Mouse (Mus musculus) liver, embryonic 12.5 days (tissue): ENCODE results near the gene Gimap9. TPM values are rescaled to one million over a fixed set of nuclear protein-coding genes. Genes with fewer than 3 reads are reported as not detected.
A peak's percentile ranks its signal among the peaks of the same experiment; 100 is the strongest.

Source experiments
- ATAC-seq: fragments of 200-750 bp; cut with Nextera tagmentation; 2 replicates; pipeline ENCODE4 v1.8.0; 2017; ENCODE audit warnings: moderate number of reproducible peaks, mild to moderate bottlenecking, moderate library complexity
- H3K27ac ChIP-seq: fragments of 300-500 bp; sonication (generic); 2 replicates; pipeline ENCODE4 v1.5.1; 2016; ENCODE audit warnings: mild to moderate bottlenecking
- H3K27me3 ChIP-seq: fragments of 300-500 bp; sonication (generic); replicated peaks from 2 replicates; pipeline ENCODE4 v1.6.1; 2016; ENCODE audit warnings: mild to moderate bottlenecking, moderate library complexity
- H3K36me3 ChIP-seq: fragments of 300-500 bp; sonication (generic); 2 replicates; pipeline ENCODE4 v1.6.1; 2016; ENCODE audit warnings: mild to moderate bottlenecking, moderate library complexity
- H3K4me1 ChIP-seq: fragments of 300-500 bp; sonication (generic); 2 replicates; pipeline ENCODE4 v1.6.1; 2016
- H3K4me2 ChIP-seq: fragments of 300-500 bp; sonication (generic); 2 replicates; pipeline ENCODE4 v1.6.1; 2016; ENCODE audit warnings: mild to moderate bottlenecking, moderate library complexity
- H3K4me3 ChIP-seq: fragments of 300-500 bp; sonication (generic); 2 replicates; pipeline ENCODE4 v1.5.1; 2016; ENCODE audit warnings: mild to moderate bottlenecking, moderate library complexity
- H3K9ac ChIP-seq: fragments of 300-500 bp; sonication (generic); 2 replicates; pipeline ENCODE4 v1.6.1; 2016; ENCODE audit warnings: mild to moderate bottlenecking, moderate library complexity
- H3K9me3 ChIP-seq: fragments of 300-500 bp; sonication (generic); replicated peaks from 2 replicates; pipeline ENCODE4 v1.6.1; 2016; ENCODE audit warnings: mild to moderate bottlenecking, moderate library complexity
- WGBS: fragments of 180-500 bp; shearing (Covaris S2); methylation state at CpG from one replicate; pipeline ENCODE4 v1.1.7; 2016; ENCODE audit not compliant: insufficient replicate concordance; 5-methylcytosine and 5-hydroxymethylcytosine counted together
- polyA plus RNA-seq: library from polyadenylated mRNA; unstranded; fragments of >200 nt; fragmentation: Nextera tagmentation; extraction: Ambion mirVana; gene quantifications from 2 replicates; pipeline ENCODE4 v1.2.1, GENCODE M21; 2016

Gene Gimap9
- polyA plus RNA-seq, 1 experiment from 2014 or later: 12.9 TPM

DNA sequence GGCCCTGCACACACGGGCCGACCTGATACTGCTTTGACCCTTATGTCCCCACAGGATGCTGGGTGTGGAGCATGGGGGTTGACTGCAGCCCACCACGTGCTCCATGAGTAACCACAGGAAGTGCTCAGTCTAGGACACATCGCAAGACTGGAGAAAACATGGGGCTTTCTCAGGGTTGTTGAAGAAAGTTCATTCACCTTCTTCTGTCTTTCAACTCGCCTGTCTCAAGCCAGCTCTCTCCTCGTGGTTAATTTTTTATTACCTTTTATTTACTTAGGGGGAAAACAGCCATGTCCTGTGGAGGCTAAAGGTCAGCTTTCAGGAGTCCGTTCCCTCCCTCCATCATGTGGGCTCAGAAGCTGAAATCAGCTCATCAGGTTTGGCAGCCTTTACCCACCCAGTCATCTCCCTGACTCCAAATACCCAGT lies 9.8 kb upstream of the Gimap9 start:
- Histone ChIP-seq H3K9me3 (no peaks in the 10 kb centered on the region), H3K27me3 (no peaks in the 10 kb centered on the region), H3K4me3 (no peak overlapping the region), H3K4me2 (no peak overlapping the region), H3K36me3 (no peaks in the 10 kb centered on the region), H3K4me1 (no peaks in the 10 kb centered on the region; the same call in 1 of the 2 replicates), H3K9ac (no peak overlapping the region), H3K27ac (no peak overlapping the region)
- 29% methylated on average over 7 of the region's 7 CpGs for WGBS
- peak; percentile 27; the same call in 1 of the 2 replicates for ATAC-seq

DNA sequence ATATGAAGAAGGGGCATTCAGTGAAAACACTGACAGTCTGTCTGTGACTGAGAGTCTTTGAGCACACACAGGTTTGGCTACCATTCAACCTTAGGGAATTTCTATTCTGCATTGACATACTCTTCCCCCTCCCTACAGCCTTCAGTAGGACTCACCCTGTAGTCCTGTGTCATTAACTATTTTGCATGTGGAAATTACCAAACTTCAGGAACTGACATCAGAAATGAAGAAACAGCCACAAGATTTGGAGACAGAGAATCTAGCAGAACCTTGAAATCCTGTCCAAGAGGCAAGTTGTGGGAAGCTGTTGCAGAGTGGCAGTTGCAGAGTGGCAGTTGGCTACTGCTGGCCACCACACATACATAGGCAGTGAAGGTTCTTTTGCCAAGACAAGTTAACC lies 7.9 kb upstream of the Gimap9 start:
- Histone ChIP-seq H3K4me2 (no peak overlapping the region), H3K36me3 (no peaks in the 10 kb centered on the region), H3K9me3 (no peaks in the 10 kb centered on the region), H3K4me3 (no peak overlapping the region), H3K27me3 (no peaks in the 10 kb centered on the region; the same call in 1 of the 2 replicates), H3K4me1 (no peaks in the 10 kb centered on the region; the same call in 1 of the 2 replicates), H3K9ac (no peak overlapping the region), H3K27ac (no peak overlapping the region)
- ATAC-seq: no peak

GRCm38 (mm10) chr6:48669446-48669969 lies 6.4 kb upstream of the Gimap9 start:
- Histone ChIP-seq H3K4me1 (no peaks in the 10 kb centered on the region; the same call in 1 of the 2 replicates), H3K27me3 (no peaks in the 10 kb centered on the region; the same call in 1 of the 2 replicates), H3K9me3 (no peaks in the 10 kb centered on the region), H3K27ac (no peak overlapping the region), H3K4me2 (no peak overlapping the region), H3K4me3 (no peak overlapping the region), H3K36me3 (no peaks in the 10 kb centered on the region), H3K9ac (no peak overlapping the region)
- ATAC-seq: no peak
- 51% methylated on average over 2 of the region's 2 CpGs for WGBS

DNA sequence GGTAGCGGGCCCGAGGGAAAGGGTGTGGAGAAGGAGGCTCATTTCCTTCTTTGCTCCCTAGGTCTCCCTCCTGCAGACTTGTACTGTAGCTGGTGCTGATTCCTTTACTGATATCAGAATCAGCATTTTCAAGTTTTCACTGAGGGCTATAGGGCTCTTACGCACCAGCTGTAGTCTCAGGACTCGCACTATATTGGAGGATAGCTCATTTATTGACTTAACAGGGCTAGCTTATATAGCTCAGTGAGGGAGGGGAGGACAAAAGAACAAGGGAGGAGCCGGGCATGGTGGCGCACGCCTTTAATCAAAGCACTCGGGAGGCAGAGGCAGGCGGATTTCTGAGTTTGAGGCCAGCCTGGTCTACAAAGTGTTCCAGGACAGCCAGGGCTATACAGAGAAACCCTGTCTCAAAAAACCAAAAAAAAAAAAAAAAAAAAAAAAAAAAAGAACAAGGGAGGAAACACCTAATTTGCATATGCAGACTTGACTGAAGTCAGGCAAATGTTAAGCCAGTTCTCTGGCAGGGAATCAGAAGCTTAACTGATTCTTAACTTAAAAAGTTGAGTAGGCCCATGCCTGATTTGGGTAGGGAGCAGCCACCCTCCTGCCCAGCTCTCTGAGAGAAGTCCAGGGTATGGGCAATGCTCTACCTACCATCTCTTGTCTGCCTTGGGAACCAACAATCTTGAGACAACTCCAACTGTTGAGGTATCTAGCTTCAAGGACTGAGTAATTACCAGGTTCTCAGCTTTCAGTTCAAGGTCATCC lies 1.5 kb upstream of the Gimap9 start:
- no peak overlapping the region for H3K27ac ChIP-seq
- ATAC-seq: no peak
- 85% methylated on average over 9 of the region's 9 CpGs for WGBS
- H3K9ac ChIP-seq: no peak overlapping the region
- H3K4me2 ChIP-seq: no peak overlapping the region
- H3K9me3 ChIP-seq: no peaks in the 10 kb centered on the region
- H3K27me3 ChIP-seq: no peaks in the 10 kb centered on the region; the same call in 1 of the 2 replicates
- no peak overlapping the region for H3K4me3 ChIP-seq
- 0 out of 2 replicates have a peak, but pooled peaks cover 5% of the 10 kb centered on the region for H3K36me3 ChIP-seq
- H3K4me1 ChIP-seq: peaks cover 33% of the 10 kb centered on the region

DNA sequence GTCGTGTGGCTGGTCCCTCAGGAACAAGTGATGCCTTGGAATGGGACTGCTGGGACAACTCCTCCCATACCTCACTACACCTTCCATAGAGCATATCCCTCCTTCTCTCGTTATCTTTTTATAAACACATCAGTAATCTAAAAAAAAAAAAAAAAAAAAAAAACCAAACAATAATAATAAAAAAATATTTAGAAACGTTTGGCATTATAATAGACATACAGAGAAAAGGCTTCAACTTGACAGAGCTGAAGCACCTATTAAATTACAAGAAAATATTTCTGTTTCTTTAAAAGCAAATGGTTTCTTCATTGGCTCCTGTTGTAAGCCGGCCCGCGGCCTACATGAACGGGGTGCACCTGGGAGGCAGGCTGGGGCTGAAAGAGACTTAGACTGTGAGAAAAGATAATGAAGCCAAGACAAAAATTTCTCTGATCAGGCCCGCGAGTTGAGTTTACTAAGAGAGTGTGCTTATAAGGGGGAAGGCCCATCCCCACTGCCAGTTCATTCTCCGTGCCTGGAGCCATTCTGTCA lies 464 bp upstream of the Gimap9 start:
- peak; percentile 38 for ATAC-seq
- peak overlapping the region; percentile 58 for H3K9ac ChIP-seq
- H3K36me3 ChIP-seq: peaks cover 10% of the 10 kb centered on the region; the same call in 1 of the 2 replicates
- H3K4me1 ChIP-seq: peaks cover 33% of the 10 kb centered on the region
- no peaks in the 10 kb centered on the region; the same call in 1 of the 2 replicates for H3K27me3 ChIP-seq
- H3K9me3 ChIP-seq: no peaks in the 10 kb centered on the region
- peak overlapping the region; percentile 67 for H3K4me2 ChIP-seq
- peak overlapping the region; percentile 53 for H3K4me3 ChIP-seq
- H3K27ac ChIP-seq: peak overlapping the region; percentile 67; the same call in 1 of the 2 replicates
- 25% methylated on average over 10 of the region's 10 CpGs for WGBS

DNA sequence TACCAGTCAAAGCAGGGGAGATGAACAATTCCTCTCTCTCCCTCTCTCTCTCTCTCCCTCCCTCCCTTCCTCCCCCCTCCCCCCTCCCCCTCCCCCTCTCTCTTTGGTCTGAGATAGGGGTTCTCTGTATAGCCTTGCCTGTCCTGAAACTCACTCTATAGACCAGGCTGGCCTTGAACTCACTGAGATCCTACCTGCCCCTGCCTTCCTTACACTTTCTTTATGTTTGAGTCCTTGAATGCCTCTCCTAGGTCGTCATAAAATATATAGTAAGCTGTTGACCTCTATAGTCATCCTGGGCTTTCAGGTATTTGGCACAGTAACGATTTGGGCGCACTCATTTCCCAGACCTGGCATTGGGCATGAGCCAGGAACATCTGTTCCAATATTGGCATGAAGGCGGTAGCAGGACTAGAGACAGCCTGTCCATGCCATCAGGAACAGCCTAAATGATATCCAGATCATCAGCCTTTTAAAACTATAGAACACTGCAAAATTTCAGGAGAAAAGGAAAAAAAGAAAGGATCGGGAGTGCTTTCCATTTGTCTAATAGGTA lies 1.0 kb downstream of the Gimap9 start:
- 75% methylated on average over 5 of the region's 5 CpGs for WGBS
- no peak overlapping the region for H3K27ac ChIP-seq
- no peaks in the 10 kb centered on the region for H3K9me3 ChIP-seq
- H3K9ac ChIP-seq: peak overlapping the region; percentile 58; the same call in 1 of the 2 replicates
- peak overlapping the region; percentile 67 for H3K4me2 ChIP-seq
- H3K36me3 ChIP-seq: peaks cover 10% of the 10 kb centered on the region; the same call in 1 of the 2 replicates
- peak overlapping the region; percentile 53 for H3K4me3 ChIP-seq
- H3K4me1 ChIP-seq: peaks cover 33% of the 10 kb centered on the region
- no peaks in the 10 kb centered on the region; the same call in 1 of the 2 replicates for H3K27me3 ChIP-seq
- no peak for ATAC-seq

DNA sequence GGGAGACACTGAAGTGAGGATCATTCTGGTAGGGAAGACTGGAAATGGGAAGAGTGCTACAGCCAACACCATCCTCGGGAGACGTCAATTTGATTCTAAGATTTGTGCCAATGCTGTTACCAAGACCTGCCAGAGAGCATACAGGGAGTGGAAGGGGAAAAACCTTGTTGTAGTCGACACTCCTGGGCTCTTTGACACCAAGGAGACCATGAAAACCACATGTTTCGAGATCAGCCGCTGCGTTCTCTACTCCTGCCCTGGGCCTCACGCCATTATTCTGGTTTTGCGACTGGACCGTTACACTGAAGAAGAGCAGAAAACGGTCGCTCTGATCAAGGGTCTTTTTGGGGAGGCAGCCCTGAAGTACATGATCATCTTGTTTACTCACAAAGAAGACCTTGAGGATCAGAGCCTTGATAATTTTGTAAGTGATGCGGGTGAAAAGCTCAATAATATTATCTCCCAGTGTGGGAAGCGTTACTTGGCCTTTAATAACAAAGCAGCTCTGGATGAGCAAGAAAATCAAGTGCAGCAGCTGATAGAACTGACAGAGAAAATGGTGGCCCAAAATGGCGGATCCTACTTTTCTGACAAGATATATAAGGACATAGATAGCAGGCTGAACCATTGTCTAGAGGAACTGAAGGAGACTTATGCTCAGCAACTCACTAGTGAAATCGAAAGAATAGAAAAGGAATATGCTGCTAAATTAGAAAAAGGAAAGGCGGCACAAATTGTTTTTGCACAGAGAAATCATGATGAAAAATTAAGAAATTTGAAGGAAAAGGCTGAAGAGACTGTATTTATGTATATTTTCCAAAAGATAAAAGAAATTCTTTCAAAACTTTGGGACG lies 1.8 kb downstream of the Gimap9 start:
- Histone ChIP-seq H3K4me3 (no peak overlapping the region), H3K27me3 (no peaks in the 10 kb centered on the region), H3K36me3 (peaks cover 10% of the 10 kb centered on the region; the same call in 1 of the 2 replicates), H3K9me3 (no peaks in the 10 kb centered on the region), H3K9ac (no peak overlapping the region), H3K4me1 (peaks cover 33% of the 10 kb centered on the region), H3K4me2 (0 out of 2 replicates have a peak overlapping the region, but pooled peaks have one; percentile 67), H3K27ac (no peak overlapping the region)
- no peak for ATAC-seq
- WGBS: 73% methylated on average over 17 of the region's 17 CpGs

DNA sequence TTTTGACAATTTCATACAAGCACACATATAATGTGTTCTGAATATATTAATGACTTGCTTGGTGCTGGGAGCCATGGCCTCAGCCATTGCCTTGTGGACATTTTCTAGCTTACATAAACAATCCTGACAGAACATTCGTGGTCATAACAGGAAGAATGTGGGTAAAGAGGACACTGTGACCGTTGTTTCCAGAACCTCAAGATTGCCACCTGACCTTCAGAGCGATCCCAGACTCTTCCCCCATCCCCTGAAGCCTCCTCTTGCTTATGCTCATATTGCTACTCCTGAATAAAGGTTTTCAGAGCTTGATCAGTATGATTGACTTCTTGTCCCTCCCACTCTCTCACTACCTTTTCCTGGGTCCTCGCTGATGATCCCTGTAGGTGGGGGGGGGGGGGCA lies 2.5 kb downstream of the Gimap9 start:
- ATAC-seq: no peak
- Histone ChIP-seq H3K9ac (no peak overlapping the region), H3K27me3 (no peaks in the 10 kb centered on the region), H3K9me3 (no peaks in the 10 kb centered on the region), H3K4me3 (no peak overlapping the region), H3K4me2 (no peak overlapping the region), H3K27ac (no peak overlapping the region), H3K36me3 (peaks cover 10% of the 10 kb centered on the region; the same call in 1 of the 2 replicates), H3K4me1 (peaks cover 33% of the 10 kb centered on the region)
- WGBS: 42% methylated on average over 4 of the region's 4 CpGs

DNA sequence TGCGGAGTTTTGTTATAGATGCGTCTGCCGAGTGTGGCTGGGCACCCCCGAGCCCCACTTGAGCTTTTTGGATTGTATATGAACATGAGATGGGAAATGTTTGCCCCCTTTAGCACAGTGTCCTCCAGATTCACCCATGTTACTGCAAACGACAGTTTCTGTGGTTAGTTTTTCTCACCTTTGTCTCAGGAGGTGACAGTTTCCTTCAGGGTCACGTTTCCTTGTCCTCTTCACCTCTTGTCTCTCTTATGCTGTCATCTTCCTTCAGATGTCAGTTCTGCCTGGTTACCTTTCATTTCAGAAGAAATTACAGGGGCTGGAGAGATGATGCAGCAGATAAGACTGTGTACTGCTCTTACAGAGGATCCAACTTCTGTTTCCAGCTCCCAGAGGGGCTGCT lies 3.8 kb downstream of the Gimap9 start:
- ATAC-seq: no peak

DNA sequence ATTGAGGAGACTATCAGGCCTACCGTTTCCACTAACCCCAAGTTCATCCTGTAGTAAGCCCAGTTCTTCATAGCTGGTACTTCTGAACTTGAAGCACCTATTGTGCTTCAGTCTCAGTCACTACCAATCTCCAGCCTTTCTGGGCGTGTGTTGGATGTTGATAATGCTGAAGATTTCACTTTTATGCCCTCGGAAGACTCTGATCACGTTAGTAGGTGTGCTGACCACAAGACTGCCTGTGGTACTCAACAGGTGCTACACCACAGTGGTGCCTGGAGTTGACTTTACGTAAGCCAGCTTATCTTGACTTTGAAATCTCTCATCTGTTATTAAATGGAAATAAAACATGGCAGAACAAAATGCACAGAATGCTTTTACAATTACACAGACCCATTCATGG lies 4.5 kb downstream of the Gimap9 start:
- ATAC-seq: no peak
- no peak overlapping the region for H3K4me3 ChIP-seq
- no peak overlapping the region for H3K27ac ChIP-seq
- no peak overlapping the region for H3K9ac ChIP-seq
- 49% methylated on average over 5 of the region's 5 CpGs for WGBS
- peaks cover 26% of the 10 kb centered on the region for H3K4me1 ChIP-seq
- no peak overlapping the region for H3K4me2 ChIP-seq
- H3K9me3 ChIP-seq: no peaks in the 10 kb centered on the region
- no peaks in the 10 kb centered on the region for H3K27me3 ChIP-seq
- H3K36me3 ChIP-seq: peaks cover 10% of the 10 kb centered on the region; the same call in 1 of the 2 replicates

More for the DNA sequence above, 3.8 kb downstream of the Gimap9 start:
- Histone ChIP-seq H3K4me3 (no peak overlapping the region), H3K9ac (no peak overlapping the region), H3K27me3 (no peaks in the 10 kb centered on the region), H3K9me3 (no peaks in the 10 kb centered on the region), H3K4me1 (peaks cover 32% of the 10 kb centered on the region), H3K36me3 (peaks cover 10% of the 10 kb centered on the region; the same call in 1 of the 2 replicates), H3K4me2 (no peak overlapping the region), H3K27ac (no peak overlapping the region)
- WGBS: 70% methylated on average over 6 of the region's 6 CpGs

GRCm38 (mm10) chr6:48681472-48682090 lies 5.7 kb downstream of the Gimap9 start:
- H3K9ac ChIP-seq: no peak overlapping the region
- H3K4me1 ChIP-seq: peaks cover 22% of the 10 kb centered on the region
- H3K36me3 ChIP-seq: peaks cover 10% of the 10 kb centered on the region; the same call in 1 of the 2 replicates
- no peak overlapping the region for H3K4me2 ChIP-seq
- no peak for ATAC-seq
- H3K27ac ChIP-seq: no peak overlapping the region
- H3K4me3 ChIP-seq: no peak overlapping the region
- no peaks in the 10 kb centered on the region for H3K9me3 ChIP-seq
- H3K27me3 ChIP-seq: no peaks in the 10 kb centered on the region
- WGBS: 28% methylated on average over 3 of the region's 3 CpGs
